Mouse (Mus musculus) testis, postnatal 10 days (tissue): ENCODE data around the gene Pqlc2.

Experiments used
- DNase-seq: peaks from one replicate; pipeline ENCODE4 v3.0.0; 2021; ENCODE audit warnings: low spot score

The Pqlc2 gene

GRCm38 (mm10) chr4:139310171-139310898 lies at the start of gene Pqlc2, which contains the start of gene Akr7a5:
Gene Pqlc2, minus strand, starts transcription at chr4:139310708.
Gene Akr7a5, plus strand, starts transcription at chr4:139310744.
- DNase-seq, result peak; percentile 100

GRCm38 (mm10) chr4:139357211-139357610 lies 46.7 kb upstream of the Pqlc2 start:
- no peak for DNase-seq

GRCm38 (mm10) chr4:139352832-139353231 lies 42.3 kb upstream of the Pqlc2 start:
- DNase-seq, result no peak

- peak; percentile 89 for DNase-seq
Measured at GRCm38 (mm10) chr4:139351931-139352711, 41.6 kb upstream of the Pqlc2 start, which contains the start of the genes Mrto4, Emc1 and Ubr4. Gene Mrto4, minus strand, starts transcription at chr4:139352576. Gene Emc1, plus strand, starts transcription at chr4:139352587. Gene Ubr4, plus strand, starts transcription at chr4:139352609.

- no peak for DNase-seq
Measured at GRCm38 (mm10) chr4:139345416-139346019, 35.0 kb upstream of the Pqlc2 start.

- DNase-seq, result peak; percentile 66
Measured at GRCm38 (mm10) chr4:139343718-139344117, 33.2 kb upstream of the Pqlc2 start.

GRCm38 (mm10) chr4:139341556-139342233 lies 31.2 kb upstream of the Pqlc2 start:
- peak; percentile 86 for DNase-seq

GRCm38 (mm10) chr4:139340835-139341234 lies 30.3 kb upstream of the Pqlc2 start:
- DNase-seq, result no peak

- DNase-seq, result no peak
Measured at GRCm38 (mm10) chr4:139338145-139338544, 27.6 kb upstream of the Pqlc2 start.

GRCm38 (mm10) chr4:139336822-139337483 lies 26.4 kb upstream of the Pqlc2 start:
- DNase-seq, result peak; percentile 96

- DNase-seq, result no peak
Measured at GRCm38 (mm10) chr4:139335507-139335906, 25.0 kb upstream of the Pqlc2 start.

- no peak for DNase-seq
Measured at GRCm38 (mm10) chr4:139334631-139335295, 24.3 kb upstream of the Pqlc2 start.

- DNase-seq, result peak; percentile 93
Measured at GRCm38 (mm10) chr4:139330605-139331004, 20.1 kb upstream of the Pqlc2 start.

GRCm38 (mm10) chr4:139319740-139320139 lies 9.2 kb upstream of the Pqlc2 start:
- no peak for DNase-seq

- no peak for DNase-seq
Measured at GRCm38 (mm10) chr4:139318449-139318848, 7.9 kb upstream of the Pqlc2 start.

- DNase-seq, result peak; percentile 73
Measured at GRCm38 (mm10) chr4:139312632-139313031, 2.1 kb upstream of the Pqlc2 start.

GRCm38 (mm10) chr4:139311707-139312106 lies 1.2 kb upstream of the Pqlc2 start:
- no peak for DNase-seq

GRCm38 (mm10) chr4:139310899-139311701 lies 592 bp upstream of the Pqlc2 start:
- no peak for DNase-seq

- DNase-seq, result no peak
Measured at GRCm38 (mm10) chr4:139309651-139310050, 857 bp downstream of the Pqlc2 start.

- DNase-seq, result no peak
Measured at GRCm38 (mm10) chr4:139307916-139308315, 2.6 kb downstream of the Pqlc2 start.
